Mouse (Mus musculus): Measurements from ENCODE around the gene Ttc25. TPM values are rescaled to one million over a fixed set of nuclear protein-coding genes. Genes with fewer than 3 reads are reported as not detected.
"Not testable (repeated sequence)": the region's sequence is repeated elsewhere in the genome, so short reads cannot be mapped to it uniquely, and the experiment has no call there.

The Ttc25 gene
- polyA plus RNA-seq, 1 experiment from 2014 or later: 0.18 TPM

DNA sequence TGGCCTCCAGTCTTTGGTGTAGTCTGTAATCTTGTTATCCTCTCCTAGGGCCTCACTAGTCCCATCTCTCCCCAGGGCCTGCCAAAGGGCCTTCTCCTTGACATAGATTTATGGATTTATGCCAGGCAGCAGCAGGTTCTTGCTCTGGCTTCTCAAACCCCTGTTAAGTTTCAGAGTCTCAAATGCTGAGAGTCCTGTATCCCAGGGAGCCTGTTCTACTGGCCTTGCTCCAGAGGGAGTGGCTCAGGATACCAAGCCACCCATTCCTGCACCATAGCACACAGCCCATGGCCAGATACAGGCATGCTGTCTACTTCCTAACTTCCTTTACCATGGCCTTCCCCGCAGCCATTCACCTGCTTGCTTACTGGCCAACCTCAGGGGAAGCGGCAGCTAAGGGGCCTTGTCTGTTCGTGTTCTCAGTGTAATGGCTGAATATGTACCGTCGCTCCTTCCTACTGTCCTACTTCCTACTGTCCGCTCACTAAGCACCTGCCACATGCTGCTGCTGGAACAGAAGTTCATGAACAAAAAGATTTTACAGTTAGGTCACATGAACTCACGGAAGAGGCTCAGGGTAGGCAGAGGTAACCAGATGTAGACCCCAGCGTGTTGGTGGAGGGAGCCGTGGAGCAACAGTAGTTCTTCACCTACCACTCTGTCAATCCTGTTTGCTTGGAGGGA, 33.9 kb downstream of the Ttc25 start:
- peaks cover 49% of the 10 kb centered on the region for H3K36me3 ChIP-seq (ENCODE audit: control insufficient read depth, insufficient read depth)
- no peaks in the 10 kb centered on the region for H3K4me1 ChIP-seq (replicated peaks; ENCODE audit: control insufficient read depth, insufficient read depth, low read length)
- H3K4me2 ChIP-seq (replicated peaks; ENCODE audit: low read depth): no peak overlapping the region
- H3K9ac ChIP-seq (ENCODE audit: low read depth, low read length): no peak overlapping the region
- no peaks in the 10 kb centered on the region for H3K27me3 ChIP-seq (replicated peaks; ENCODE audit: control insufficient read depth, insufficient read depth, low read length)
- WGBS: 88% methylated on average over 9 of the region's 9 CpGs
- H3K27ac ChIP-seq (ENCODE audit: low read depth, low read length): no peak overlapping the region
- ATAC-seq: no peak
- H3K4me3 ChIP-seq (ENCODE audit: low read depth, low read length): no peak overlapping the region
- no peaks in the 10 kb centered on the region for H3K9me3 ChIP-seq (ENCODE audit: control insufficient read depth)
- no peak for TF ChIP-seq CTCF (IDR thresholded peaks at IDR 0.05; ENCODE audit: low read depth)

DNA sequence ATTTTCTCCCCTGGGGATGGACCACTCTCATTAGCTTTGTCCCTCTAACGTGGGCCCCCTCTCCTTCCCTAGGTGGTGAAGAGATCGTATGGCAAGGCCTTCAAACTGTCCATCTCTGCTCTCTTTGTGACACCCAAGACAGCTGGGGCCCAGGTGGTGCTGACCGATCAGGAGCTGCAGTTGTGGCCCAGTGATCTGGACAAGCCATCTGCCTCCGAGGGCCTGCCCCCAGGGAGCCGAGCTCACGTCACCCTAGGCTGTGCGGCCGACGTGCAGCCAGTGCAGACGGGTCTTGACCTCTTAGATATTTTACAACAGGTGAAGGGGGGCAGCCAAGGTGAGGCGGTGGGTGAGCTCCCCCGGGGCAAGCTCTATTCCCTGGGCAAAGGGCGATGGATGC, 34.9 kb downstream of the Ttc25 start:
- Histone ChIP-seq H3K27ac (ENCODE audit: low read depth, low read length) (no peak overlapping the region), H3K27me3 (replicated peaks; ENCODE audit: control insufficient read depth, insufficient read depth, low read length) (no peaks in the 10 kb centered on the region), H3K9me3 (ENCODE audit: control insufficient read depth) (no peaks in the 10 kb centered on the region), H3K4me1 (replicated peaks; ENCODE audit: control insufficient read depth, insufficient read depth, low read length) (no peaks in the 10 kb centered on the region), H3K4me2 (replicated peaks; ENCODE audit: low read depth) (no peak overlapping the region), H3K4me3 (ENCODE audit: low read depth, low read length) (no peak overlapping the region), H3K9ac (ENCODE audit: low read depth, low read length) (no peak overlapping the region), H3K36me3 (ENCODE audit: control insufficient read depth, insufficient read depth) (peaks cover 55% of the 10 kb centered on the region)
- ATAC-seq: no peak
- no peak for TF ChIP-seq CTCF (IDR thresholded peaks at IDR 0.05; ENCODE audit: low read depth)
- WGBS: 79% methylated on average over 13 of the region's 13 CpGs

DNA sequence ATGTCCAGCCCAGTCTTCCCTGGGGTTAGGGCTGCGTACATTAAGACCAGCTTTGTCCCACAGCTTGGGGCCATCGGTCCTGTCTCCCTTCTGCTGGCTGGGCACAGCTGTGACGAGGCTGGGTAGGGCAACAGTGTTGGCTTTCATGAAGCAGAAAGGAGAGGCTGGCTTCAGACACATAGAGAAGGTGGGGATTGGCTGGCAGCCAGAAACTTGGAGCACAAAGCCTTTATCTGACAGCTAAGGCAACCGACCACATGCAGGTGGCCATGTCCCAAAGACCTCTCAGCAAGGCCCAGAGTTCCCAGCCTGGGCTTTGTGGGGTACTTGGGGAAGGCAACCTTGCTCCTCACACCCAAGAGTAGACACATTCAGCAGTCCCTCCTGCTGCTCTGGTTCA, 36.3 kb downstream of the Ttc25 start:
- Histone ChIP-seq H3K36me3 (ENCODE audit: control insufficient read depth, insufficient read depth) (peaks cover 67% of the 10 kb centered on the region), H3K9me3 (ENCODE audit: control insufficient read depth) (no peaks in the 10 kb centered on the region), H3K4me2 (replicated peaks; ENCODE audit: low read depth) (no peak overlapping the region), H3K27me3 (replicated peaks; ENCODE audit: control insufficient read depth, insufficient read depth, low read length) (no peaks in the 10 kb centered on the region), H3K4me1 (replicated peaks; ENCODE audit: control insufficient read depth, insufficient read depth, low read length) (no peaks in the 10 kb centered on the region), H3K9ac (ENCODE audit: low read depth, low read length) (no peak overlapping the region), H3K27ac (ENCODE audit: low read depth, low read length) (no peak overlapping the region), H3K4me3 (ENCODE audit: low read depth, low read length) (no peak overlapping the region)
- ATAC-seq: no peak
- WGBS: 69% methylated on average over 4 of the region's 4 CpGs
- TF ChIP-seq CTCF (IDR thresholded peaks at IDR 0.05; ENCODE audit: low read depth): no peak

GRCm38 (mm10) chr11:100582413-100582812, 37.0 kb downstream of the Ttc25 start:
- H3K9ac ChIP-seq (ENCODE audit: low read depth, low read length); ATAC-seq; H3K27ac ChIP-seq (ENCODE audit: low read depth, low read length); H3K27me3 ChIP-seq (replicated peaks; ENCODE audit: control insufficient read depth, insufficient read depth, low read length); H3K4me3 ChIP-seq (ENCODE audit: low read depth, low read length); H3K4me2 ChIP-seq (replicated peaks; ENCODE audit: low read depth); H3K9me3 ChIP-seq (ENCODE audit: control insufficient read depth); H3K4me1 ChIP-seq (replicated peaks; ENCODE audit: control insufficient read depth, insufficient read depth, low read length): not testable (repeated sequence)
- 90% methylated on average over 1 of the region's 1 CpGs for WGBS
- H3K36me3 ChIP-seq (ENCODE audit: control insufficient read depth, insufficient read depth): peaks cover 72% of the 10 kb centered on the region

DNA sequence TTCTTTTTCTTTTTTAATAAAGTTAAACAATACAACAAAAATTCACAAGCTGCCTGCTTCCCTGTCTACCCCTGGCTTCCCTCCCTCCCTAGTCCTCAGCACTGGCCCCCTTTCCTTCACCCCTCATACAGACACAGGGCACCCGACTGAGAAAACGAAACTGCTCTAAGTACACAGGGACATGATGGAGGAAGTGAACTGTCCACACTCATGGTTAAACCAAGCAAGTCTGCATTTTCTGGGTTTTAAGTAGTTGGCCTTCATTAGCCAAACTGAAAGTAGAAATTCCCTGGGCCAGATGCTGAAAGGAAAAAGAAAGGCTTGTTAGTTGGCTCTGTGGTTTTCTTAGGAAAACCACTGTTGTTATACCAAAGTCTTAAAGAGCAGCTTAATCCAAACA, 37.4 kb downstream of the Ttc25 start:
- no peak for TF ChIP-seq CTCF (IDR thresholded peaks at IDR 0.05; ENCODE audit: low read depth)
- no peak for ATAC-seq
- no peaks in the 10 kb centered on the region for H3K4me1 ChIP-seq (replicated peaks; ENCODE audit: control insufficient read depth, insufficient read depth, low read length)
- no peak overlapping the region for H3K9ac ChIP-seq (ENCODE audit: low read depth, low read length)
- H3K4me3 ChIP-seq (ENCODE audit: low read depth, low read length): no peak overlapping the region
- 81% methylated on average over 2 of the region's 2 CpGs for WGBS
- H3K9me3 ChIP-seq (ENCODE audit: control insufficient read depth): no peaks in the 10 kb centered on the region
- H3K36me3 ChIP-seq (ENCODE audit: control insufficient read depth, insufficient read depth): peaks cover 77% of the 10 kb centered on the region
- no peak overlapping the region for H3K4me2 ChIP-seq (replicated peaks; ENCODE audit: low read depth)
- H3K27ac ChIP-seq (ENCODE audit: low read depth, low read length): no peak overlapping the region
- H3K27me3 ChIP-seq (replicated peaks; ENCODE audit: control insufficient read depth, insufficient read depth, low read length): no peaks in the 10 kb centered on the region

GRCm38 (mm10) chr11:100584561-100584961, 39.2 kb downstream of the Ttc25 start:
- no peak for ATAC-seq
- H3K36me3 ChIP-seq (ENCODE audit: control insufficient read depth, insufficient read depth): peaks cover 89% of the 10 kb centered on the region
- no peak for TF ChIP-seq CTCF (IDR thresholded peaks at IDR 0.05; ENCODE audit: low read depth)
- no peak overlapping the region for H3K27ac ChIP-seq (ENCODE audit: low read depth, low read length)
- no peaks in the 10 kb centered on the region for H3K27me3 ChIP-seq (replicated peaks; ENCODE audit: control insufficient read depth, insufficient read depth, low read length)
- H3K4me2 ChIP-seq (replicated peaks; ENCODE audit: low read depth): no peak overlapping the region
- 88% methylated on average over 7 of the region's 7 CpGs for WGBS
- H3K4me1 ChIP-seq (replicated peaks; ENCODE audit: control insufficient read depth, insufficient read depth, low read length): no peaks in the 10 kb centered on the region
- no peak overlapping the region for H3K4me3 ChIP-seq (ENCODE audit: low read depth, low read length)
- H3K9me3 ChIP-seq (ENCODE audit: control insufficient read depth): no peaks in the 10 kb centered on the region
- no peak overlapping the region for H3K9ac ChIP-seq (ENCODE audit: low read depth, low read length)

- Histone ChIP-seq H3K36me3 (ENCODE audit: control insufficient read depth, insufficient read depth) (peaks cover 89% of the 10 kb centered on the region), H3K4me3 (ENCODE audit: low read depth, low read length) (no peak overlapping the region), H3K9ac (ENCODE audit: low read depth, low read length) (no peak overlapping the region), H3K4me1 (replicated peaks; ENCODE audit: control insufficient read depth, insufficient read depth, low read length) (no peaks in the 10 kb centered on the region), H3K27me3 (replicated peaks; ENCODE audit: control insufficient read depth, insufficient read depth, low read length) (no peaks in the 10 kb centered on the region), H3K9me3 (ENCODE audit: control insufficient read depth) (no peaks in the 10 kb centered on the region), H3K27ac (ENCODE audit: low read depth, low read length) (no peak overlapping the region), H3K4me2 (replicated peaks; ENCODE audit: low read depth) (no peak overlapping the region)
- WGBS: 96% methylated on average over 3 of the region's 3 CpGs
- ATAC-seq: no peak
- TF ChIP-seq CTCF (IDR thresholded peaks at IDR 0.05; ENCODE audit: low read depth): no peak
Measured at GRCm38 (mm10) chr11:100585148-100585547, 39.7 kb downstream of the Ttc25 start.
